Mouse (Mus musculus): Measurements from ENCODE around the gene Esr1. TPM values are rescaled to one million over a fixed set of nuclear protein-coding genes. Genes with fewer than 3 reads are reported as not detected.

The Esr1 gene
- 0.40 TPM for polyA plus RNA-seq (2012; fragmentation: generic; extraction: Trizol)
- long read RNA-seq, experiment 1, full-length matches to known transcripts: 1 of 4 reads
- long read RNA-seq, experiment 1, partial matches to known transcripts: 0 of 4 reads
- long read RNA-seq, experiment 1, other reads (novel, unspliced or antisense): 3 of 4 reads
- long read RNA-seq, experiment 2, partial matches to known transcripts: 2 of 2 reads
- long read RNA-seq, experiment 2, other reads (novel, unspliced or antisense): 0 of 2 reads

GRCm38 (mm10) chr10:4611386-4612155 is at the start of gene Esr1:
Gene Esr1 (plus strand): TSS chr10:4611593.
- H3K79me3 ChIP-seq (ENCODE audit: low read depth): no peaks in the 10 kb centered on the region
- H3K79me2 ChIP-seq (ENCODE audit: control insufficient read depth, insufficient read depth): no peaks in the 10 kb centered on the region
- no peak for TF ChIP-seq MYOD1 (IDR thresholded peaks at IDR 0.05; ENCODE audit: control insufficient read depth, insufficient read length, low read depth)
- TF ChIP-seq CEBPB (IDR thresholded peaks at IDR 0.05; ENCODE audit: low read depth): no peak
- TF ChIP-seq FOSL1 (IDR thresholded peaks at IDR 0.05; ENCODE audit: insufficient read depth, low read length, poor library complexity, severe bottlenecking): no peak
- no peak for TF ChIP-seq CTCF (IDR thresholded peaks at IDR 0.05; ENCODE audit: control insufficient read depth, insufficient read depth, insufficient read length)
- TF ChIP-seq MAX (IDR thresholded peaks at IDR 0.05): no peak
- TF ChIP-seq USF1 (IDR thresholded peaks at IDR 0.05; ENCODE audit: low read depth): no peak
- no peak for TF ChIP-seq MYOG (IDR thresholded peaks at IDR 0.05; ENCODE audit: control insufficient read depth, extremely low read depth, insufficient read length)
- H3K27me3 ChIP-seq (ENCODE audit: control insufficient read depth, insufficient read depth, insufficient read length): no peaks in the 10 kb centered on the region
- H3ac ChIP-seq (ENCODE audit: control insufficient read depth, insufficient read length, low read depth): peak within 1 kb of the TSS; percentile 73
- H3K4me3 ChIP-seq (ENCODE audit: insufficient read depth, poor library complexity, severe bottlenecking): peak within 1 kb of the TSS; percentile 35
- no peaks in the 10 kb centered on the region for H3K36me3 ChIP-seq (ENCODE audit: control insufficient read depth, insufficient read depth)

- no peaks in the 10 kb centered on the region for H3K79me3 ChIP-seq (ENCODE audit: low read depth)
- no peak for TF ChIP-seq MYOD1 (IDR thresholded peaks at IDR 0.05; ENCODE audit: control insufficient read depth, insufficient read length, low read depth)
- TF ChIP-seq CTCF (IDR thresholded peaks at IDR 0.05; ENCODE audit: control insufficient read depth, insufficient read depth, insufficient read length): no peak
- TF ChIP-seq CEBPB (IDR thresholded peaks at IDR 0.05; ENCODE audit: low read depth): no peak
- TF ChIP-seq MAX (IDR thresholded peaks at IDR 0.05): no peak
- TF ChIP-seq FOSL1 (IDR thresholded peaks at IDR 0.05; ENCODE audit: insufficient read depth, low read length, poor library complexity, severe bottlenecking): no peak
- TF ChIP-seq USF1 (IDR thresholded peaks at IDR 0.05; ENCODE audit: low read depth): no peak
- TF ChIP-seq MYOG (IDR thresholded peaks at IDR 0.05; ENCODE audit: control insufficient read depth, extremely low read depth, insufficient read length): no peak
- H3K27me3 ChIP-seq (ENCODE audit: control insufficient read depth, insufficient read depth, insufficient read length): no peaks in the 10 kb centered on the region
- H3K79me2 ChIP-seq (ENCODE audit: control insufficient read depth, insufficient read depth): no peaks in the 10 kb centered on the region
- H3ac ChIP-seq (ENCODE audit: control insufficient read depth, insufficient read length, low read depth): no peak overlapping the region
- no peaks in the 10 kb centered on the region for H3K36me3 ChIP-seq (ENCODE audit: control insufficient read depth, insufficient read depth)
- no peak overlapping the region for H3K4me3 ChIP-seq (ENCODE audit: insufficient read depth, poor library complexity, severe bottlenecking)
Observed at GRCm38 (mm10) chr10:4565148-4565547, 46.2 kb upstream of the Esr1 start.

GRCm38 (mm10) chr10:4570778-4571177 is 40.6 kb upstream of the Esr1 start:
- Histone ChIP-seq H3ac (ENCODE audit: control insufficient read depth, insufficient read length, low read depth) (no peak overlapping the region), H3K36me3 (ENCODE audit: control insufficient read depth, insufficient read depth) (no peaks in the 10 kb centered on the region), H3K4me3 (ENCODE audit: insufficient read depth, poor library complexity, severe bottlenecking) (no peak overlapping the region), H3K27me3 (ENCODE audit: control insufficient read depth, insufficient read depth, insufficient read length) (no peaks in the 10 kb centered on the region), H3K79me3 (ENCODE audit: low read depth) (no peaks in the 10 kb centered on the region), H3K79me2 (ENCODE audit: control insufficient read depth, insufficient read depth) (no peaks in the 10 kb centered on the region)
- TF ChIP-seq CTCF (IDR thresholded peaks at IDR 0.05; ENCODE audit: control insufficient read depth, insufficient read depth, insufficient read length) (no peak), MAX (IDR thresholded peaks at IDR 0.05) (no peak), FOSL1 (IDR thresholded peaks at IDR 0.05; ENCODE audit: insufficient read depth, low read length, poor library complexity, severe bottlenecking) (no peak)

GRCm38 (mm10) chr10:4571304-4571703 is 40.1 kb upstream of the Esr1 start:
- H3K36me3 ChIP-seq (ENCODE audit: control insufficient read depth, insufficient read depth): no peaks in the 10 kb centered on the region
- no peak overlapping the region for H3K4me3 ChIP-seq (ENCODE audit: insufficient read depth, poor library complexity, severe bottlenecking)
- TF ChIP-seq MYOG (IDR thresholded peaks at IDR 0.05; ENCODE audit: control insufficient read depth, extremely low read depth, insufficient read length) (no peak), MAX (IDR thresholded peaks at IDR 0.05) (no peak), MYOD1 (IDR thresholded peaks at IDR 0.05; ENCODE audit: control insufficient read depth, insufficient read length, low read depth) (no peak), USF1 (IDR thresholded peaks at IDR 0.05; ENCODE audit: low read depth) (no peak), CEBPB (IDR thresholded peaks at IDR 0.05; ENCODE audit: low read depth) (no peak), CTCF (IDR thresholded peaks at IDR 0.05; ENCODE audit: control insufficient read depth, insufficient read depth, insufficient read length) (no peak), FOSL1 (IDR thresholded peaks at IDR 0.05; ENCODE audit: insufficient read depth, low read length, poor library complexity, severe bottlenecking) (no peak)
- no peaks in the 10 kb centered on the region for H3K79me2 ChIP-seq (ENCODE audit: control insufficient read depth, insufficient read depth)
- no peak overlapping the region for H3ac ChIP-seq (ENCODE audit: control insufficient read depth, insufficient read length, low read depth)
- no peaks in the 10 kb centered on the region for H3K27me3 ChIP-seq (ENCODE audit: control insufficient read depth, insufficient read depth, insufficient read length)
- H3K79me3 ChIP-seq (ENCODE audit: low read depth): no peaks in the 10 kb centered on the region

GRCm38 (mm10) chr10:4581905-4582304 is 29.5 kb upstream of the Esr1 start:
- no peak overlapping the region for H3ac ChIP-seq (ENCODE audit: control insufficient read depth, insufficient read length, low read depth)
- no peaks in the 10 kb centered on the region for H3K27me3 ChIP-seq (ENCODE audit: control insufficient read depth, insufficient read depth, insufficient read length)
- H3K79me3 ChIP-seq (ENCODE audit: low read depth): no peaks in the 10 kb centered on the region
- no peaks in the 10 kb centered on the region for H3K36me3 ChIP-seq (ENCODE audit: control insufficient read depth, insufficient read depth)
- TF ChIP-seq MYOD1 (IDR thresholded peaks at IDR 0.05; ENCODE audit: control insufficient read depth, insufficient read length, low read depth): no peak
- no peak for TF ChIP-seq MAX (IDR thresholded peaks at IDR 0.05)
- TF ChIP-seq FOSL1 (IDR thresholded peaks at IDR 0.05; ENCODE audit: insufficient read depth, low read length, poor library complexity, severe bottlenecking): no peak
- TF ChIP-seq MYOG (IDR thresholded peaks at IDR 0.05; ENCODE audit: control insufficient read depth, extremely low read depth, insufficient read length): no peak
- TF ChIP-seq CEBPB (IDR thresholded peaks at IDR 0.05; ENCODE audit: low read depth): no peak
- no peak for TF ChIP-seq USF1 (IDR thresholded peaks at IDR 0.05; ENCODE audit: low read depth)
- no peak for TF ChIP-seq CTCF (IDR thresholded peaks at IDR 0.05; ENCODE audit: control insufficient read depth, insufficient read depth, insufficient read length)
- no peak overlapping the region for H3K4me3 ChIP-seq (ENCODE audit: insufficient read depth, poor library complexity, severe bottlenecking)
- no peaks in the 10 kb centered on the region for H3K79me2 ChIP-seq (ENCODE audit: control insufficient read depth, insufficient read depth)
